Mouse (Mus musculus) midbrain, embryonic 14.5 days (tissue): Measurements from ENCODE around the gene Timeless. TPM values are rescaled to one million over a fixed set of nuclear protein-coding genes. Genes with fewer than 3 reads are reported as not detected.
"Not testable (repeated sequence)": the region's sequence is repeated elsewhere in the genome, so short reads cannot be mapped to it uniquely, and the experiment has no call there.

Source experiments
- ATAC-seq: fragments of 200-750 bp; cut with Nextera tagmentation; 2 replicates; pipeline ENCODE4 v1.8.0; 2017; ENCODE audit warnings: moderate number of reproducible peaks, moderate library complexity; ENCODE audit not compliant: low FRiP score, low TSS enrichment
- DNase-seq: peaks from one replicate; pipeline ENCODE4 v3.0.0-alpha.2; 2015
- H3K27ac ChIP-seq: fragments of 300-500 bp; sonication (generic); replicated peaks from 2 replicates; pipeline ENCODE4 v1.5.1; 2014; ENCODE audit warnings: mild to moderate bottlenecking, low read depth, low read length, moderate library complexity
- H3K27me3 ChIP-seq: fragments of 300-500 bp; sonication (generic); 2 replicates; pipeline ENCODE4 v1.6.1; 2014; ENCODE audit warnings: low read length, control low read depth, mixed read lengths; ENCODE audit not compliant: control insufficient read depth, insufficient read depth
- H3K36me3 ChIP-seq: fragments of 300-500 bp; sonication (generic); 2 replicates; pipeline ENCODE4 v1.6.1; 2014; ENCODE audit warnings: low read length, control low read depth; ENCODE audit not compliant: control insufficient read depth, insufficient read depth
- H3K4me1 ChIP-seq: fragments of 300-500 bp; sonication (generic); 2 replicates; pipeline ENCODE4 v1.6.1; 2014; ENCODE audit warnings: mild to moderate bottlenecking, antibody characterized with exemption, low read length, control low read depth; ENCODE audit not compliant: control insufficient read depth, insufficient read depth
- H3K4me2 ChIP-seq: fragments of 300-500 bp; sonication (generic); 2 replicates; pipeline ENCODE4 v1.6.1; 2014; ENCODE audit warnings: mild to moderate bottlenecking, low read length, moderate library complexity
- H3K4me3 ChIP-seq: fragments of 300-500 bp; sonication (generic); replicated peaks from 2 replicates; pipeline ENCODE4 v1.5.1; 2014; ENCODE audit warnings: low read depth, low read length
- H3K9ac ChIP-seq: fragments of 300-500 bp; sonication (generic); replicated peaks from 2 replicates; pipeline ENCODE4 v1.6.1; 2014; ENCODE audit warnings: mild to moderate bottlenecking, low read length, moderate library complexity
- H3K9me3 ChIP-seq: fragments of 300-500 bp; sonication (generic); 2 replicates; pipeline ENCODE4 v1.6.1; 2016; ENCODE audit warnings: low read length, control low read depth, mixed read lengths; ENCODE audit not compliant: control insufficient read depth
- WGBS: fragments of 180-500 bp; shearing (Covaris S2); extraction: QIAGEN DNeasy Blood & Tissue Kit; methylation state at CpG from one replicate; pipeline ENCODE4 v1.1.7; 2014; 5-methylcytosine and 5-hydroxymethylcytosine counted together
- polyA plus RNA-seq: library from polyadenylated mRNA; unstranded; fragments of >200 nt; fragmentation: Nextera tagmentation; extraction: Ambion mirVana; gene quantifications from 2 replicates; pipeline ENCODE4 v1.2.1, GENCODE M21; 2014

Gene Timeless
- polyA plus RNA-seq, 1 experiment from 2014 or later = 19.5 TPM

GRCm38 (mm10) chr10:128258953-128259352 is 27.1 kb downstream of the Timeless start:
- no peak for ATAC-seq
- Histone ChIP-seq H3K4me2 (no peak overlapping the region), H3K9ac (no peak overlapping the region), H3K27me3 (no peaks in the 10 kb centered on the region), H3K9me3 (no peaks in the 10 kb centered on the region), H3K36me3 (no peaks in the 10 kb centered on the region), H3K27ac (no peak overlapping the region), H3K4me1 (no peaks in the 10 kb centered on the region), H3K4me3 (no peak overlapping the region)
- no peak for DNase-seq
- 87% methylated on average over 4 of the region's 4 CpGs for WGBS

- no peak overlapping the region for H3K4me3 ChIP-seq
- H3K9me3 ChIP-seq = no peaks in the 10 kb centered on the region
- H3K4me1 ChIP-seq = no peaks in the 10 kb centered on the region
- WGBS = 87% methylated on average over 5 of the region's 5 CpGs
- H3K4me2 ChIP-seq = no peak overlapping the region
- H3K27me3 ChIP-seq = no peaks in the 10 kb centered on the region
- ATAC-seq (no peak), DNase-seq (no peak)
- H3K9ac ChIP-seq = no peak overlapping the region
- no peak overlapping the region for H3K27ac ChIP-seq
- H3K36me3 ChIP-seq = no peaks in the 10 kb centered on the region
Measured at GRCm38 (mm10) chr10:128259946-128260345, 28.1 kb downstream of the Timeless start.

GRCm38 (mm10) chr10:128260376-128260775 is 28.5 kb downstream of the Timeless start:
- DNase-seq, H3K27ac ChIP-seq, ATAC-seq, H3K9ac ChIP-seq, H3K4me1 ChIP-seq, H3K4me2 ChIP-seq, H3K9me3 ChIP-seq, H3K36me3 ChIP-seq, H3K4me3 ChIP-seq, H3K27me3 ChIP-seq: not testable (repeated sequence)
- 89% methylated on average over 7 of the region's 7 CpGs for WGBS

GRCm38 (mm10) chr10:128262300-128262699 is 30.4 kb downstream of the Timeless start:
- H3K36me3 ChIP-seq = no peaks in the 10 kb centered on the region
- ATAC-seq (no peak), DNase-seq (no peak)
- no peaks in the 10 kb centered on the region for H3K9me3 ChIP-seq
- H3K4me2 ChIP-seq = no peak overlapping the region
- no peak overlapping the region for H3K27ac ChIP-seq
- 85% methylated on average over 22 of the region's 22 CpGs for WGBS
- H3K27me3 ChIP-seq = no peaks in the 10 kb centered on the region
- H3K9ac ChIP-seq = no peak overlapping the region
- H3K4me1 ChIP-seq = no peaks in the 10 kb centered on the region
- no peak overlapping the region for H3K4me3 ChIP-seq

GRCm38 (mm10) chr10:128263393-128264310 is 31.8 kb downstream of the Timeless start:
- no peaks in the 10 kb centered on the region for H3K9me3 ChIP-seq
- no peak for DNase-seq
- H3K27me3 ChIP-seq = no peaks in the 10 kb centered on the region
- no peak overlapping the region for H3K9ac ChIP-seq
- H3K4me1 ChIP-seq = no peaks in the 10 kb centered on the region
- ATAC-seq = no peak
- no peaks in the 10 kb centered on the region for H3K36me3 ChIP-seq
- H3K4me3 ChIP-seq = no peak overlapping the region
- H3K4me2 ChIP-seq = no peak overlapping the region
- 78% methylated on average over 6 of the region's 6 CpGs for WGBS
- H3K27ac ChIP-seq = no peak overlapping the region

GRCm38 (mm10) chr10:128268371-128268770 is 36.5 kb downstream of the Timeless start, which contains the start of gene Apof:
Apof (plus strand) TSS chr10:128268671.
- H3K36me3 ChIP-seq = no peaks in the 10 kb centered on the region
- H3K27ac ChIP-seq = no peak within 1 kb of the TSS
- no peak within 1 kb of the TSS for H3K4me2 ChIP-seq
- no peaks in the 10 kb centered on the region for H3K9me3 ChIP-seq
- ATAC-seq = no peak
- no peak within 1 kb of the TSS for H3K4me3 ChIP-seq
- H3K9ac ChIP-seq = no peak within 1 kb of the TSS
- no peaks in the 10 kb centered on the region for H3K4me1 ChIP-seq
- DNase-seq = no peak
- WGBS = 84% methylated on average over 6 of the region's 6 CpGs
- no peaks in the 10 kb centered on the region for H3K27me3 ChIP-seq

GRCm38 (mm10) chr10:128269206-128269910 is 37.5 kb downstream of the Timeless start:
- Histone ChIP-seq H3K4me1 (no peaks in the 10 kb centered on the region), H3K36me3 (no peaks in the 10 kb centered on the region), H3K9ac (no peak overlapping the region), H3K4me3 (no peak overlapping the region), H3K4me2 (peak overlapping the region; percentile 67), H3K27ac (no peak overlapping the region), H3K27me3 (no peaks in the 10 kb centered on the region), H3K9me3 (no peaks in the 10 kb centered on the region)
- no peak for ATAC-seq
- no peak for DNase-seq
- 89% methylated on average over 16 of the region's 16 CpGs for WGBS

GRCm38 (mm10) chr10:128270287-128270841 is 38.5 kb downstream of the Timeless start, which contains the start of gene Stat2:
Stat2 (plus strand) TSS chr10:128270559.
- under 1% methylated on average over 43 of the region's 43 CpGs for WGBS
- Histone ChIP-seq H3K4me3 (peak within 1 kb of the TSS; percentile 55), H3K27ac (peak within 1 kb of the TSS; percentile 83), H3K9me3 (no peaks in the 10 kb centered on the region), H3K4me2 (peak within 1 kb of the TSS; percentile 67), H3K27me3 (no peaks in the 10 kb centered on the region), H3K9ac (peak within 1 kb of the TSS; percentile 57), H3K4me1 (no peaks in the 10 kb centered on the region), H3K36me3 (no peaks in the 10 kb centered on the region)
- ATAC-seq = peak; percentile 99
- DNase-seq = peak; percentile 97
